Mouse (Mus musculus) bone marrow macrophage, adult 2 months (primary cell): ENCODE data around the gene Ddx55. TPM values are rescaled to one million over a fixed set of nuclear protein-coding genes. Genes with fewer than 3 reads are reported as not detected.
A peak's percentile ranks its signal among the peaks of the same experiment; 100 is the strongest.

Source experiments
- H3K27ac ChIP-seq: 2 replicates; pipeline ENCODE4 v1.5.1; 2012; ENCODE audit warnings: low read depth, low read length; ENCODE audit not compliant: insufficient read depth
- H3K4me1 ChIP-seq: 2 replicates; pipeline ENCODE4 v1.6.1; 2012; ENCODE audit warnings: low read length; ENCODE audit not compliant: control insufficient read depth, insufficient read depth
- H3K4me3 ChIP-seq: 2 replicates; pipeline ENCODE4 v1.5.1; 2012; ENCODE audit warnings: mild to moderate bottlenecking, low read length, moderate library complexity; ENCODE audit not compliant: insufficient read depth
- CTCF ChIP-seq: IDR thresholded peaks from 2 replicates; pipeline ENCODE4 v1.5.1; 2012; ENCODE audit warnings: low read depth, mild to moderate bottlenecking, low read length, moderate library complexity
- POLR2A ChIP-seq: IDR thresholded peaks from 2 replicates; pipeline ENCODE4 v1.6.1; 2012; ENCODE audit warnings: mild to moderate bottlenecking, low read depth, low read length, borderline replicate concordance
- polyA plus RNA-seq: library from polyadenylated mRNA; stranded (reverse); fragments of >200 nt; gene quantifications from 2 replicates; pipeline ENCODE4 v1.2.4, GENCODE M21; 2012; ENCODE audit not compliant: missing spikeins, insufficient read depth, insufficient read length

The Ddx55 gene
- polyA plus RNA-seq = 9.2 and 11.8 TPM in 2 replicates

DNA sequence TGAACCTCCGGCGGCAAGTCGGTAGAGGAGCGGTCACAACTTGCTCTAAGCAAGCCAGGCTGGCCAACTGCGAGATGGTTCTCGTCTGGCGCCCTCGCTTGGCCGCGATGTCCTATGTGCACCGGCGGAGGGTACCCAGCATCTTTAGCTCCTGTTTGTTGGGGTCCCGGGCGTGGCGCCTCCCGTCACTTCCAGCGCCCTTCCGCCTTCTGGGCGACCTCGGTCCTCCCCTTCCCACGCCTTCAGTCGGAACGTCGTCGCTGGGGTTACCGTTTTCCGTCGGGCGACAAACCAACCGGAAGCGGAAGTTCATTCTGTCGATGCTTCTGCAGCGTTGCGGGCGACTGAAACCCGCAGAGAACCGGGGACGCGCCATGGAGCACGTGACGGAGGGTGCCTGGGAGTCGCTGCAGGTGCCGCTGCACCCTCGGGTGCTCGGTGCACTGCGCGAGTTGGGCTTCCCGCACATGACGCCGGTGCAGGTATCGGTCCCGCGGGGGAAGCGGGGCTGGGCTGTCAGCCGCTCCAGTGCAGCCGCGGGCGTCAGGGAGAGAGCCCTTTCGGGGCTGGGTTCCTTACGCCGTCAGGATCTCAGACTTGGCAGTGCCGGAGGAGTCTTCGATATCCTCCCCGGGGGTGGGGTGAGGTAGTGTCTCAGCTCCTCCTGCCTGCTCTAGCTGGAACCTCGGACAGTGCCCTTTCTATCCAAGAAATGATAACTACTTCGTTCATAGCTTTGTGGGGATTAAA lies at the start of gene Ddx55:
Gene Ddx55 (plus strand): TSS at position 307 of the 750 bp plus-strand sequence.
- TF ChIP-seq CTCF (no peak), POLR2A (no peak; the same call in 1 of the 2 replicates)
- Histone ChIP-seq H3K4me3 (peak within 1 kb of the TSS; percentile 97), H3K4me1 (peaks cover 5% of the 10 kb centered on the region; the same call in 1 of the 2 replicates), H3K27ac (peak within 1 kb of the TSS; percentile 61)

DNA sequence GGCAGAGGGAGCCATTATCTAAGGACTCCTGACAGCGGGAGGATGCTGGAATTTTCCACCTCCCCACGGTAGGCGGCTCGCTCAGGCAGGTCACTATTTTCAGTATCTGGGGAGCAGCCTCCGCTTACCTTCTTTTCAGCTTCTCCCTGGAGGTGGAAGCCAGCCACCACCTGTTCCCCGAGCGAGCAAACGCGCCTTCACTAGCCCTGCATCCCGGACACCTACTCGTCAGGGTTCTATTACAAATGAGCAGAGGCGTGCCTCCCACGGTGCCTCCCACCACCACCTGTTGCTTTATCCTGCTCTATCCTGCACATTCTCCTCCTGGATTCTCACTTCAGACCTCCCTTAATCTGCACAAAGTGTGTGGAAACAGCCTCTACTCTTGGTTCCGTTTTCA lies 48.9 kb upstream of the Ddx55 start:
- Histone ChIP-seq H3K27ac (no peak overlapping the region), H3K4me3 (no peak overlapping the region), H3K4me1 (peaks cover 15% of the 10 kb centered on the region)
- TF ChIP-seq CTCF = no peak
- no peak for TF ChIP-seq POLR2A

DNA sequence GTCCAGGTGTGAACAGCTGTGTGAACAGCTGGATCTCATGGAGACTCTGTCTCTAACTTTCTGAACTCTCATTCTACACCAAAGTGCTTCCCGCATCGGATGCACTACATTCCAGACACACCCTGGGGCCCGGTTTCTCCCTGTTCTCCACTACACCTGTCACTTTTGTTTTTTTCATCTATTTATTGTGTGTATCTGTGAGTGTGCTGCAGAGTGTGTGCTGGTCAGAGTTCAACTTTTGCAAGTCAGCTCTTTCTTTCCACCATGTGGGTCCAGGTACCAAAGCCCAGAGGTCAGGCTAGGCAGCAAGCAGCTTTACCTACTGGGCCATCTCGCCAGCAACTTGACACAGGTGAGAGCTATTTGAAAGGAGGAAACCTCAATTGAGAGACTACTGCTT lies 47.4 kb upstream of the Ddx55 start:
- no peak overlapping the region for H3K4me3 ChIP-seq
- TF ChIP-seq POLR2A (no peak), CTCF (no peak)
- H3K27ac ChIP-seq = no peak overlapping the region
- peaks cover 12% of the 10 kb centered on the region for H3K4me1 ChIP-seq

DNA sequence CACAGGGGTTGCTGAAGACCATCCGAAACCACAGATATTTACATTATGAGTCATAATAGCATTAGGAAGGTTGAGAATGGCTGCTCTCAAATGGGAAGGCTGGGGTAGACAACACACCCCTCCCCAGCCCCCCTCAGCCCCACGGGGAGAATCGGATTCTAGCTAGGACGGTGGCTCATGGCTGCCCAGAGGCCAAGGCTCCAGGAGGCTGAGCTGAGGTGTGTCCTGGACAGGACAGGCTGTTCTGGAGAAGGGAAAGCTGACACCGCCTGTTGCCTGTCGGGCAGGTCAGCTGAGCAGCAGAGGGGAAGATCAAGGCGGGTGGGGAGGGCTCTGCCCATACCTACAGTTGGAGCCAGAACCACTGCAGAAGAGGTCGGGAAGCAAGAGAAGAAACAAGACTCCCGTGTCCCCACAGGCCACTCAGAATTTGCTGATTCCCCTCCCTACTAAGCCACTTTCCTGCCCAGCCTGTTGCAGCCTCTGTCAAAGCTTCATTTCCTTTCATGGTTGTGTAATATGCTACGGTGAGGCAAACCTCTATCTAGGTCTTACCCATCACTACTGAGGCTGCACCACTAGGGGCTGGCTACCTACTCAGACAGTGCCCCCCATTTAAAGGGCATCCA lies 45.8 kb upstream of the Ddx55 start:
- H3K4me3 ChIP-seq = no peak overlapping the region
- no peak overlapping the region for H3K27ac ChIP-seq
- TF ChIP-seq POLR2A = no peak
- no peak for TF ChIP-seq CTCF
- peaks cover 12% of the 10 kb centered on the region for H3K4me1 ChIP-seq

DNA sequence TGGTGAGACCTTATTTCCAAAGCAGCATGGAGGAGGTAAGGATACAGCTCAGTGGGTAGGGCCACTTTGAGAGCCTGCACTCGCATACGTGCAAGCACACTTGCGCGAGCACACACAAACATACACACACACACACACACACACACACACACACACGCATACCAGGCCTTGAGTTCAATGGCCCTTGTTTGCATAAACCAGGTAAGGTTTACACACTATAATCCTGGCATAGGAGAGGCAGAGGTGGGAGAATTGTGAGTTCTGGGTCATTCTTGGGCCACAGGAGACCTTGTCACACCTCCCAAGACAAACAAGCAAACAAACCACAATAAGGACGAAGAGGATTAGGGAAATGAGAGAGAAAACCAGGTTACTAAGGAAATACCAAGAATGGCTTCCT lies 43.5 kb upstream of the Ddx55 start:
- Histone ChIP-seq H3K27ac (no peak overlapping the region), H3K4me1 (peaks cover 12% of the 10 kb centered on the region), H3K4me3 (no peak overlapping the region)
- TF ChIP-seq POLR2A = no peak
- no peak for TF ChIP-seq CTCF

DNA sequence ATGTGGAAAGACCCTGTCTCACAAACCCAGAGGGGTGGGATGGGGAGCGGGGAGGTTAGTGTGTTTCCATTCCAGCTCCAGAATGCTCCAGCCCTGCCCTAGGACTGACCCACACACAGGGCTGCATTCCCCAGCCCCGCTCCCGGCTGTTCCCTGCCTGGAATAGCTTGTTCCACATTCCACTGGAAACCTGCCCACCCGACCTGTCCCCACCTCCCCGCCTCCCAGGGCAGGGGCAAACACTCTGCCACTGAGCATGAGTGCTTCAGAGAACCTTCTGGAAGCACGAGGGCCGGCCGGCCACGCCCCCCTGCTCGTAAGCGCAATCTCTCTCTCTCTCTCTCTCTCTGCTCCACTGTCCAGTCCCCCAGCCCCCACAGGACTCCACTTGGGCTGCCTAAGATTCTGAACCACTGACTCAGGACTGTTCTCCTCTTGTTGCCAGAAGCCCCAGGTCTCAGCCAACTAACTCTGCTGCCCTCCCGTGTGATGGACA lies 42.9 kb upstream of the Ddx55 start:
- TF ChIP-seq CTCF (no peak), POLR2A (no peak)
- Histone ChIP-seq H3K4me1 (peaks cover 12% of the 10 kb centered on the region), H3K27ac (no peak overlapping the region), H3K4me3 (no peak overlapping the region)

DNA sequence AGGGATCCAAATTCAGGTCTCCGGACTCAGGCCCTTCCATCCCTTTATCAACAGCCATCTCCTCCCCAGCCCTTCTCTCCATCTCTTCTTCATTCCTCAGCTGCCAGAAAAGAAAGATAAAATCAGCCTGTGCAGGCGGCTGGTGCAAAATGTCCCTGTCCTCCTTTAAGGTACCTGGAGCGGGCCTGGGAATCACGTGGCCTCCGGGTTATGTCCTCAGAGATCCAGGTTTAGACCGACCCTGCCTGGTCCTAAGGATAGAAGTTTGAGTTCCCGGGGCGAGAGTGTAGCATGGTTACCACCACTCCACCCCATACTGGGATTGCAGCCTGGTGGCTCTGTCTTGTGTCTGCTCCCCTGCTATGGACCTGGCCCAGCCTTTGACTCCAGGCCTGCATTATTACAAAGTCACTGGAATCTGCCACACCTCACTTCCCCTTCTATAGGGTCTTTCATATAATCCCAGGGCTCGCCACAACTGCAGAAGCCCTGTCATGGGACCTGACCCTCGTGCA lies 42.1 kb upstream of the Ddx55 start:
- H3K4me1 ChIP-seq = peaks cover 13% of the 10 kb centered on the region
- TF ChIP-seq CTCF (no peak), POLR2A (no peak)
- H3K27ac ChIP-seq = no peak overlapping the region
- no peak overlapping the region for H3K4me3 ChIP-seq

DNA sequence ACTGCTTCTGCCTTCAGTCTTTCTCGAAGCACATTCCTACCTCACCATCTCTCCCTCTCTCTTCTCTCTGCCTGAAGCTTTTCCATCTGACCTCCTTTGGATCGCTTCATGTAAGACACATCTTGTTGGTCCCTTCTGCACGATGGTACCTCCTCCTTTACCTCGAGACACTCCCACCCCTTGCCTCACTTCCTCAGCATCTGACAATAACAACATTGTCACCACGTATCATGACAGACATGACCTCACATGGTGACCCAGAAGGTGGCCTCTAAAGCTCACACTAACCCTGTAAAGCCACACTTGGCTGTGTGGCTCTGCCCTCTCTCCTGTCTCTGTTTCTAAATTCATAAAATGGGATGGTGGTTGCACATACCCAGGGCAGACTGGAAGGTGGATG lies 36.9 kb upstream of the Ddx55 start:
- H3K27ac ChIP-seq = no peak overlapping the region
- H3K4me1 ChIP-seq = peaks cover 6% of the 10 kb centered on the region; the same call in 1 of the 2 replicates
- no peak overlapping the region for H3K4me3 ChIP-seq
- TF ChIP-seq POLR2A (no peak), CTCF (no peak)

DNA sequence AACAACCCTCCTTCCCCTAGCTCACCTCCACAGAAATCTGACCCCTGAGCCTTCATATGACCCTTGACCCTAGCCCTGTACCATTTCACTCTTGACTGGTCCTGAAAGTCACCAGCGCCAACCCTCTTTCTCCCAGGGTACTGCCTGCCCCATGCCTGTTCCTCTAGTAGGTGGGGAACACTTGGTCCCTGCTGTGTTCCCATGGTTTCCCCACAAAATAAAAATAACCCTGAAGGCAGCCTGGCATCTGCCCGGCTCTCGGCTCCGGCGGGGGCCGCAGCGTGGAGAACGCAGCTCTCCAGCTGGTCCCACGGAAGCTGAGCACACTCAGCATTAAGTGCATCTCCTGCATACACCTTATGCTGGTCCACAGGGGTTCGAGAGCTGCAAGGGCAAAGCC lies 34.0 kb upstream of the Ddx55 start:
- no peak for TF ChIP-seq POLR2A
- no peak for TF ChIP-seq CTCF
- H3K4me1 ChIP-seq = peaks cover 8% of the 10 kb centered on the region
- no peak overlapping the region for H3K4me3 ChIP-seq
- no peak overlapping the region for H3K27ac ChIP-seq

DNA sequence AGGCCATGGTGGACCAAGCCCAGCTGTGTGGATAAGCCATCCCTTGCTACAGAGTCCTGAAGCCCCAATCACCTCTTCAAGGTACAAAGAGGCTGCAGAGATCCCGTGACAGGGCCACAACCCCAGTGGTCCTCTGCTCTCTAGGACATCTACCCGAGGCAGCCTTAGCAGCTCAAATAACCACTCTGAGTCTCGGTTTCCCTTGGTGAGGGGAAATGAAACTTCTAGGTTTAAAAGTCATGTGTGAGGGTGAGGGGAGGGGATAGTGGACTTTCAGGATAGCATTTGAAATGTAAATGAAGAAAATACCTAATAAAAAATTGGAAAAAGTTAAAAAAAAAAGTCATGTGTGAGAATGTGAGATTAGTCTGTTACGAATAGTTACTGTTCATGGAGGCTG lies 31.1 kb upstream of the Ddx55 start:
- Histone ChIP-seq H3K4me1 (peaks cover 6% of the 10 kb centered on the region), H3K27ac (no peak overlapping the region), H3K4me3 (no peak overlapping the region)
- no peak for TF ChIP-seq CTCF
- no peak for TF ChIP-seq POLR2A
